Mouse (Mus musculus) limb, embryonic 14.5 days (tissue): ENCODE measurements around the gene Nrcam. TPM values are rescaled to one million over a fixed set of nuclear protein-coding genes. Genes with fewer than 3 reads are reported as not detected.

Source experiments
- ATAC-seq: fragments of 200-750 bp; cut with Nextera tagmentation; 2 replicates; pipeline ENCODE4 v1.8.0; 2017; ENCODE audit warnings: low read depth, moderate number of reproducible peaks, moderate TSS enrichment; ENCODE audit not compliant: low FRiP score
- DNase-seq: peaks from one replicate; pipeline ENCODE4 v3.0.0-alpha.2; 2015; ENCODE audit warnings: low spot score
- H3K27ac ChIP-seq: fragments of 300-500 bp; sonication (generic); replicated peaks from 2 replicates; pipeline ENCODE4 v1.5.1; 2014; ENCODE audit warnings: low read depth, mild to moderate bottlenecking, low read length, moderate library complexity, mixed read lengths
- H3K27me3 ChIP-seq: fragments of 300-500 bp; sonication (generic); 2 replicates; pipeline ENCODE4 v1.6.1; 2014; ENCODE audit warnings: low read length, mixed read lengths; ENCODE audit not compliant: control insufficient read depth, insufficient read depth
- H3K36me3 ChIP-seq: fragments of 300-500 bp; sonication (generic); 2 replicates; pipeline ENCODE4 v1.6.1; 2014; ENCODE audit warnings: mild to moderate bottlenecking, low read length, moderate library complexity, mixed read lengths; ENCODE audit not compliant: control insufficient read depth, insufficient read depth
- H3K4me1 ChIP-seq: fragments of 300-500 bp; sonication (generic); 2 replicates; pipeline ENCODE4 v1.6.1; 2014; ENCODE audit warnings: antibody characterized with exemption, low read length, mixed read lengths; ENCODE audit not compliant: control insufficient read depth, insufficient read depth
- H3K4me2 ChIP-seq: fragments of 300-500 bp; sonication (generic); replicated peaks from 2 replicates; pipeline ENCODE4 v1.6.1; 2014; ENCODE audit warnings: low read depth, mild to moderate bottlenecking, low read length, moderate library complexity; ENCODE audit not compliant: severe bottlenecking
- H3K4me3 ChIP-seq: fragments of 300-500 bp; sonication (generic); replicated peaks from 2 replicates; pipeline ENCODE4 v1.5.1; 2014; ENCODE audit warnings: low read length
- H3K9ac ChIP-seq: fragments of 300-500 bp; sonication (generic); 2 replicates; pipeline ENCODE4 v1.6.1; 2014; ENCODE audit warnings: mild to moderate bottlenecking, low read depth, low read length, moderate library complexity; ENCODE audit not compliant: severe bottlenecking
- H3K9me3 ChIP-seq: fragments of 300-500 bp; sonication (generic); 2 replicates; pipeline ENCODE4 v1.6.1; 2016; ENCODE audit warnings: low read length; ENCODE audit not compliant: control insufficient read depth
- POLR2A ChIP-seq: fragments of 200-500 bp; IDR thresholded peaks from 2 replicates; pipeline ENCODE4 v1.8.0; 2012; ENCODE audit warnings: inconsistent platforms, mild to moderate bottlenecking, moderate library complexity, borderline replicate concordance; ENCODE audit not compliant: insufficient read depth, insufficient read length; ENCODE audit errors: extremely low read depth
- WGBS: fragments of 180-500 bp; shearing (Covaris S2); extraction: QIAGEN DNeasy Blood & Tissue Kit; methylation state at CpG from one replicate; pipeline ENCODE4 v1.1.7; 2014; 5-methylcytosine and 5-hydroxymethylcytosine counted together
- polyA plus RNA-seq, 2 experiments: library from polyadenylated mRNA; depleted of rRNA in 1 of 2; stranded (reverse) in 1 of 2; unstranded in 1 of 2; fragments of >200 nt; fragmentation: Nextera tagmentation in 1 of 2; extraction: Ambion mirVana in 1 of 2; gene quantifications; 2 replicates each; pipeline versions ENCODE4 v1.2.1 to v1.2.3; 2012 to 2014

Gene Nrcam
- polyA plus RNA-seq, 2 experiments, result 1.6 to 4.0 TPM

DNA sequence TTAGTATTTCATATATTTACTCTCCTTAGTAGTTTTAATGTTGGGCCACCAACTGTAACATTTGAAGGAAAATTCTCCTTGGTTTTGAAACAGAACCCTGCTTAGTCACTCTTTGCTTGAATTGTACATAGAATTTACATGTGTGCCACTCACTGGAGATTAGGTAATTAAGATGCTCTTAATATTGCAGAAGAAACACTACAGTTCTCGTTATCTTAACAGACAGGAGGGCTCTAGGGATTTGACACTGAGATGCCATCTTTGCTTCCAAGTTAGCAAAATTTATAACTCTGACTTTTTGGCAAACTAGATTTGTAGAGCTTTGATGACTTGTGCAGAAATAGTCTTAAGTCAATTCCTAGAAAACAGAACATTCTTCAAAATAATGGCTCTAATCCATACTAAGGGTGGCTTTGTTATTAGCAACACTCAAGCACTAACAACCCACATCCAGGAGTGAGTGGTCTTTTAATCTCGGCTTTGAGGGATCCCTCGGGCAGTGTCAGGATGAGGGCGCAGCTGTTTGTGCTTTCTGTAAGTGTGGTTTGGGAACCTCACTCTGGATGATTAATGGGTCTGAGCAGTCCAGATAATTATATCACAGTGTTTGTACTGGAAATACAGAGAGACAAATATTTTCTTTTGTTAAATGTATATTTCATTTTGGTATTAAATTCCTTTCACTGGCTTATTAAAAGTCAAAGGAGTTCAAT is 93.6 kb downstream of the Nrcam start:
- DNase-seq (no peak), ATAC-seq (no peak)
- Histone ChIP-seq H3K9ac (no peak overlapping the region), H3K36me3 (no peaks in the 10 kb centered on the region), H3K27ac (no peak overlapping the region), H3K4me3 (no peak overlapping the region), H3K27me3 (no peaks in the 10 kb centered on the region), H3K9me3 (no peaks in the 10 kb centered on the region), H3K4me1 (no peaks in the 10 kb centered on the region), H3K4me2 (no peak overlapping the region)
- WGBS, result 46% methylated on average over 4 of the region's 4 CpGs
- TF ChIP-seq POLR2A, result no peak

DNA sequence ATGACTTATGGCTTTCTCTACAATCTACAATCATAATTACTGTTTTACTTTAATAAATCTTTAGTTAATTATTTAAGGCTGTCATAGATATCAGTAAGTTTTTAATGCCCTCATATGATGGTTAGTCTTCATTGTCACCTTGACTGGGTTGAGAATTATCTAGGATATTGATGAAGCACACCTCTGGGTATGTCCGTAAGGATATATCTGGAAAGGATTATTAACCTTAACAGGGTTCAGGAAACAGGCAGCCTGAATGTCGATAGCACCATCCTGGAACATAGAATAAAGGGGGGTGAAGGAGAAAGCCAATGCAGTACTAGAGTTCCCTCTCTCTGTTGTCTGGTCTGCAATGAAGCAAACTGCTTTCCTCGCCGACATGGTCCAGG is 94.2 kb downstream of the Nrcam start:
- 84% methylated on average over 4 of the region's 4 CpGs for WGBS
- no peak for ATAC-seq

DNA sequence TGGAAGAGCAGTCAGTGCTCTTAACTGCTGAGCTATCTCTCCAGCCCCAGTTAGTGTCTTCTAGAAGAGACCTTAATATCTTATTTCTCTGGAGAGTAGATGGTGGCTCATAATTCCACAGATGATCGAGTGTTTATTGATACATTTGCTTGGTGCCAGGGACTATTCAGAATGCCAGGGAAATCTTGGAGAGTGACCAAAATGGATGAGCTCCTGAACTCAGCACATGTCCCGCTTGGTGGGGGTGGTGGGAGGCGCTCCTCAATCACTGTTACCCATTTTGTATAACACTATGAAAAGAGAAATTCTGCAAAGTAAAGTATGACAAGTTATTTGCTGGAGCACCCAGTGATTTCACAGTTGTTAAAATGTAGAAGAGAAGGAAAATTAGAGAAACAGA is 95.3 kb downstream of the Nrcam start:
- ATAC-seq (no peak), DNase-seq (no peak)
- WGBS, result 87% methylated on average over 3 of the region's 3 CpGs
- H3K27me3 ChIP-seq, result no peaks in the 10 kb centered on the region
- H3K4me3 ChIP-seq, result no peak overlapping the region
- H3K9ac ChIP-seq, result no peak overlapping the region
- H3K4me1 ChIP-seq, result no peaks in the 10 kb centered on the region
- no peak overlapping the region for H3K4me2 ChIP-seq
- H3K9me3 ChIP-seq, result no peaks in the 10 kb centered on the region
- H3K36me3 ChIP-seq, result no peaks in the 10 kb centered on the region
- no peak for TF ChIP-seq POLR2A
- H3K27ac ChIP-seq, result no peak overlapping the region

More for the DNA sequence above, 94.2 kb downstream of the Nrcam start:
- Histone ChIP-seq H3K36me3 (no peaks in the 10 kb centered on the region), H3K9me3 (no peaks in the 10 kb centered on the region), H3K27me3 (no peaks in the 10 kb centered on the region), H3K4me2 (no peak overlapping the region), H3K4me1 (no peaks in the 10 kb centered on the region), H3K27ac (no peak overlapping the region), H3K9ac (no peak overlapping the region), H3K4me3 (no peak overlapping the region)
- TF ChIP-seq POLR2A, result no peak
- no peak for DNase-seq

DNA sequence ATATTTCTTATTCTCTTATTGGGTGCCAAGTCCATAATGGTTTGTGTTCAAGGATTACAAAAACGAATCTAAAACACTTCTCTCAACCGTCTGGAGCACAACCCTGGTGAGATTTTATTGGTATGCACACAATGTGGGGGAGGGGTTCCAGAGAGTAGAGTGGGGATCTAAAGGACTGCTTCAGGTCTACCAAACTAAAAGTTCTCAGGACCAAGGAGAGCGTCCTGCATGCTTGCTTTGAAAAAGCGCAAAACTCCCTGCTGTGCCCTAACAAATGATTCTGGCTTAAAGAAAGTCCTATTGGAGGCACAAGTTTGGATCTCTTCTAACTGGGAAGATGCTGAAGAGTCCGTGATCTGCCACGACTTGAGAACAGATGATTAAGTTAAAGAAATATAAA is 96.4 kb downstream of the Nrcam start:
- Histone ChIP-seq H3K27ac (no peak overlapping the region), H3K27me3 (no peaks in the 10 kb centered on the region), H3K4me2 (no peak overlapping the region), H3K36me3 (no peaks in the 10 kb centered on the region), H3K9ac (no peak overlapping the region), H3K9me3 (no peaks in the 10 kb centered on the region), H3K4me3 (no peak overlapping the region), H3K4me1 (no peaks in the 10 kb centered on the region)
- no peak for TF ChIP-seq POLR2A
- peak; percentile 44; the same call in 1 of the 2 replicates for ATAC-seq
- WGBS, result 5% methylated on average over 6 of the region's 6 CpGs
- peak; percentile 83 for DNase-seq

DNA sequence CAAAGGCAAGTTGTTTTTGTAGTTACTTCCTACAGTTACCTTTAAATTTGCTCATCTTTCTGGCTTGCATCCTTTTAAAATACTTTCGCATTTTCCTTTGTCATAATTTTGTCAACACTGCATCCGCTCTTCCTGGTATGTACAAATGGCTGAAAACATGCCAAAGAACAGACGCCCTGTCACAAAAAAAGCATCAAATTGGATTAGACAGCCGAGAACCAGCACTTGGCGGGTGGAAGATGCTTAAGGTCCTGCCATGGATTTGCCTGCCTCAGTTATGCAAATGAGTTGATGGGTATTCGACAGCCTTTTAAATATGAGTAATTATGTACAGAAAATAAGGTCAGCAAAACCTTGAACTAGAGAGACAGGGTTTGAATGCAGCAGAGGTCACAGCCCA is 101.7 kb downstream of the Nrcam start:
- DNase-seq (no peak), ATAC-seq (no peak)
- Histone ChIP-seq H3K4me1 (no peaks in the 10 kb centered on the region), H3K27ac (no peak overlapping the region), H3K4me2 (no peak overlapping the region), H3K27me3 (no peaks in the 10 kb centered on the region), H3K9ac (no peak overlapping the region), H3K4me3 (no peak overlapping the region), H3K36me3 (no peaks in the 10 kb centered on the region), H3K9me3 (no peaks in the 10 kb centered on the region)
- no peak for TF ChIP-seq POLR2A
- WGBS, result 80% methylated on average over 6 of the region's 6 CpGs

DNA sequence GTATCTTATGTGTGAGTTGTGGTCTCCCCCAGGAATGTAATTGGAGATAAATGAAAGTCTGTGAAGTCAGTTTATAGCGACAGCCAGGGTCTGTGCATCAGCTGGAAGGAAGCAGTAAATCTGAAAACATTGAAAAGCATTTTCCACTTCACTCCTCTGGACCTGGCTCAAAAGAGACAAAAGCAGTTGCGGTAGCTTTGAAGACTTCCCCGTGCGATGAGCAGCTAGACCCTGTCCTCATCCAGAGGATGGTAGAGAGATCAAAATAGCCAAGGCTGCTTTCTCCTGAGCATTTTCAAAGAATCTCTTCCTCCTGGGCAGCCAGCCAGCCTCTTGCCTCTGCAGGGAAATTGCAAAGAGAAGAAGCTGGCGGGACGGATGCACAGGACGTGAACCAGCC is 102.3 kb downstream of the Nrcam start:
- Histone ChIP-seq H3K9me3 (no peaks in the 10 kb centered on the region), H3K9ac (no peak overlapping the region), H3K36me3 (no peaks in the 10 kb centered on the region), H3K4me3 (no peak overlapping the region), H3K27me3 (no peaks in the 10 kb centered on the region), H3K4me2 (no peak overlapping the region), H3K4me1 (no peaks in the 10 kb centered on the region), H3K27ac (no peak overlapping the region)
- TF ChIP-seq POLR2A, result no peak
- WGBS, result 45% methylated on average over 7 of the region's 7 CpGs
- DNase-seq (no peak), ATAC-seq (no peak; the same call in 1 of the 2 replicates)
